Comparison of ENCODE assay signal across 7 mouse cellular contexts in genomic region chr1:185454144-185454543, GRCm38 (mm10). TPM values are rescaled to one million over a fixed set of nuclear protein-coding genes. Genes with fewer than 3 reads are reported as not detected.
DNase-seq lines count a peak whose midpoint lies in the region; ATAC-seq and TF ChIP-seq lines count a peak whose summit lies in the region.

No protein-coding gene starts in this region.

- no peak for TF ChIP-seq CTCF in stomach, postnatal 0 days (IDR thresholded peaks at IDR 0.05; ENCODE audit: low read depth)

- intact Hi-C loops in left cerebral cortex, postnatal 4 days (cut with DNase I) = no loop called here

- ATAC-seq in lung, embryonic 16.5 days (ENCODE audit: low read depth) = no peak
- peak; percentile 34; the same call in 1 of the 2 replicates for ATAC-seq in forebrain, embryonic 15.5 days (replicated peaks)
- peak; percentile 3 for ATAC-seq in liver, embryonic 13.5 days (ENCODE audit: low read depth)
- no peak for ATAC-seq in stomach, postnatal 0 days (ENCODE audit: low FRiP score, low TSS enrichment)

- 48% methylated on average over 4 of the region's 4 CpGs for WGBS in lung, embryonic 16.5 days
- WGBS in forebrain, embryonic 15.5 days = 45% methylated on average over 4 of the region's 4 CpGs
- WGBS in liver, embryonic 13.5 days (ENCODE audit: insufficient replicate concordance) = 14% methylated on average over 4 of the region's 4 CpGs
- WGBS in stomach, postnatal 0 days = 60% methylated on average over 4 of the region's 4 CpGs

- H3K4me1 ChIP-seq in lung, embryonic 16.5 days (replicated peaks; ENCODE audit: control insufficient read depth, insufficient read depth, low read length) = peaks cover 12% of the 10 kb centered on the region
- H3K4me1 ChIP-seq in forebrain, embryonic 15.5 days = peaks cover 22% of the 10 kb centered on the region
- H3K4me1 ChIP-seq in liver, embryonic 13.5 days (replicated peaks) = peaks cover 81% of the 10 kb centered on the region
- no peaks in the 10 kb centered on the region for H3K4me1 ChIP-seq in stomach, postnatal 0 days (replicated peaks; ENCODE audit: control insufficient read depth, insufficient read depth)

- no peaks in the 10 kb centered on the region for H3K36me3 ChIP-seq in lung, embryonic 16.5 days (ENCODE audit: control insufficient read depth, insufficient read depth, low read length)
- H3K36me3 ChIP-seq in forebrain, embryonic 15.5 days = no peaks in the 10 kb centered on the region
- H3K36me3 ChIP-seq in liver, embryonic 13.5 days = peaks cover 28% of the 10 kb centered on the region
- H3K36me3 ChIP-seq in stomach, postnatal 0 days (ENCODE audit: control insufficient read depth, insufficient read depth, low read length) = no peaks in the 10 kb centered on the region

- H3K4me3 ChIP-seq in lung, embryonic 16.5 days (ENCODE audit: low read length) = no peak overlapping the region; the same call in 1 of the 2 replicates
- peak overlapping the region; percentile 86 for H3K4me3 ChIP-seq in forebrain, embryonic 15.5 days
- peak overlapping the region; percentile 91 for H3K4me3 ChIP-seq in liver, embryonic 13.5 days (replicated peaks)
- H3K4me3 ChIP-seq in stomach, postnatal 0 days (ENCODE audit: low read depth, low read length) = peak overlapping the region; percentile 46; the same call in 1 of the 2 replicates

- no peak overlapping the region for H3K9ac ChIP-seq in lung, embryonic 16.5 days (ENCODE audit: low read length)
- H3K9ac ChIP-seq in forebrain, embryonic 15.5 days (replicated peaks) = peak overlapping the region; percentile 87
- H3K9ac ChIP-seq in liver, embryonic 13.5 days = peak overlapping the region; percentile 72
- no peak overlapping the region for H3K9ac ChIP-seq in stomach, postnatal 0 days (ENCODE audit: low read length)

- TF ChIP-seq EP300 in stomach, postnatal 0 days (optimal IDR thresholded peaks at IDR 0.05) = no peak

- DNase-seq in lung, postnatal 10 days = no peak
- no peak for DNase-seq in liver, embryonic 13.5 days
- DNase-seq in stomach, postnatal 0 days (ENCODE audit: low spot score) = no peak
- no peak for DNase-seq in left cerebral cortex, postnatal 4 days
- no peak for DNase-seq in B cell, adult 2 months

- peaks cover 34% of the 10 kb centered on the region for H3K27me3 ChIP-seq in lung, embryonic 16.5 days (ENCODE audit: control insufficient read depth, insufficient read depth, low read depth, low read length)
- H3K27me3 ChIP-seq in forebrain, embryonic 15.5 days = no peaks in the 10 kb centered on the region
- peaks cover 18% of the 10 kb centered on the region for H3K27me3 ChIP-seq in liver, embryonic 13.5 days
- H3K27me3 ChIP-seq in stomach, postnatal 0 days (ENCODE audit: control insufficient read depth, insufficient read depth, low read length) = peaks cover 9% of the 10 kb centered on the region; the same call in 1 of the 2 replicates

- H3K27ac ChIP-seq in lung, embryonic 16.5 days (ENCODE audit: low read length) = no peak overlapping the region
- H3K27ac ChIP-seq in forebrain, embryonic 15.5 days (replicated peaks) = peak overlapping the region; percentile 78; the same call in 1 of the 2 replicates
- H3K27ac ChIP-seq in liver, embryonic 13.5 days = peak overlapping the region; percentile 98
- H3K27ac ChIP-seq in stomach, postnatal 0 days (replicated peaks) = no peak overlapping the region

- no peaks in the 10 kb centered on the region for H3K9me3 ChIP-seq in lung, embryonic 16.5 days (ENCODE audit: control insufficient read depth, low read length)
- no peaks in the 10 kb centered on the region for H3K9me3 ChIP-seq in forebrain, embryonic 15.5 days
- no peaks in the 10 kb centered on the region for H3K9me3 ChIP-seq in liver, embryonic 13.5 days (replicated peaks)
- H3K9me3 ChIP-seq in stomach, postnatal 0 days (ENCODE audit: control insufficient read depth, low read length) = no peaks in the 10 kb centered on the region

- H3K4me2 ChIP-seq in lung, embryonic 16.5 days (ENCODE audit: low read depth, low read length) = peak overlapping the region; percentile 90
- peak overlapping the region; percentile 91 for H3K4me2 ChIP-seq in forebrain, embryonic 15.5 days (replicated peaks)
- peak overlapping the region; percentile 85 for H3K4me2 ChIP-seq in liver, embryonic 13.5 days
- peak overlapping the region; percentile 77 for H3K4me2 ChIP-seq in stomach, postnatal 0 days (replicated peaks; ENCODE audit: low read depth)

RNA-seq across cellular contexts. Expression of gene Slc30a10, which starts 0.5 kb away (rescaled TPM):
- polyA plus RNA-seq in lung, embryonic 16.5 days (2015; fragmentation: Nextera tagmentation; extraction: Ambion mirVana) = 0.19 TPM in 1 of 2 replicates, not detected in the other
- polyA plus RNA-seq in forebrain, embryonic 15.5 days (2015; fragmentation: Nextera tagmentation; extraction: Ambion mirVana) = 9.9 and 11.4 TPM in 2 replicates
- 10.4 and 12.5 TPM in 2 replicates for polyA plus RNA-seq in liver, embryonic 13.5 days (2015; fragmentation: Nextera tagmentation; extraction: Ambion mirVana)
- polyA plus RNA-seq in stomach, postnatal 0 days (2015; fragmentation: Nextera tagmentation; extraction: Ambion mirVana) = 0.01 and 0.06 TPM in 2 replicates
- 10 to 100 TPM; 14.7 to 16.2 TPM for total RNA-seq in left cerebral cortex, postnatal 4 days (2021)

Comparison
In these comparisons a context has a peak if more than half of its experiments do, and no peak if none do; other contexts are left out.
1. ATAC-seq: peak in forebrain, embryonic 15.5 days (single experiment) and liver, embryonic 13.5 days (single experiment); none in lung, embryonic 16.5 days (single experiment) and stomach, postnatal 0 days (single experiment).
2. H3K27ac ChIP-seq: peak in forebrain, embryonic 15.5 days (single experiment) and liver, embryonic 13.5 days (single experiment); none in lung, embryonic 16.5 days (single experiment) and stomach, postnatal 0 days (single experiment).
3. H3K9ac ChIP-seq: peak in forebrain, embryonic 15.5 days (single experiment) and liver, embryonic 13.5 days (single experiment); none in lung, embryonic 16.5 days (single experiment) and stomach, postnatal 0 days (single experiment).
4. Peak in every context shown above with its lines, with median percentiles within 50 percentile points of each other: H3K4me2 ChIP-seq.